Mouse (Mus musculus): ENCODE measurements at regions not wholly inside any gene's neighbourhood (a gene's known extent, or its start where the extent isn't known, plus 50 kb on each side); places are given as distances from the start of the nearest gene placed in this dataset.
"Not testable (repeated sequence)": the region's sequence is repeated elsewhere in the genome, so short reads cannot be mapped to it uniquely, and the experiment has no call there.

- ATAC-seq (replicated peaks; ENCODE audit: low FRiP score), result no peak
Measured at GRCm38 (mm10) chr3:22007736-22008135, 68.7 kb upstream of the Tbl1xr1 start.

GRCm38 (mm10) chr3:22008432-22008831 is 68.0 kb upstream of the Tbl1xr1 start:
- WGBS, result 89% methylated on average over 5 of the region's 5 CpGs
- no peak overlapping the region for H3K9ac ChIP-seq (ENCODE audit: low read length)
- H3K9me3 ChIP-seq (ENCODE audit: control insufficient read depth, low read length), result no peaks in the 10 kb centered on the region
- H3K4me2 ChIP-seq (ENCODE audit: low read depth, low read length, severe bottlenecking), result no peak overlapping the region
- H3K27me3 ChIP-seq (ENCODE audit: control insufficient read depth, insufficient read depth, low read length), result no peaks in the 10 kb centered on the region
- H3K4me3 ChIP-seq (ENCODE audit: low read depth, low read length), result no peak overlapping the region
- no peaks in the 10 kb centered on the region for H3K36me3 ChIP-seq (ENCODE audit: control insufficient read depth, insufficient read depth, low read length)
- no peaks in the 10 kb centered on the region for H3K4me1 ChIP-seq (replicated peaks; ENCODE audit: control insufficient read depth, insufficient read depth, low read length)
- ATAC-seq (replicated peaks; ENCODE audit: low FRiP score), result no peak
- H3K27ac ChIP-seq (ENCODE audit: low read depth, low read length), result no peak overlapping the region
- DNase-seq (ENCODE audit: low spot score), result no peak

More at GRCm38 (mm10) chr3:22007736-22008135, 68.7 kb upstream of the Tbl1xr1 start:
- no peak for DNase-seq (ENCODE audit: low spot score)
- Histone ChIP-seq H3K4me2 (ENCODE audit: low read depth, low read length, severe bottlenecking) (no peak overlapping the region), H3K36me3 (ENCODE audit: control insufficient read depth, insufficient read depth, low read length) (no peaks in the 10 kb centered on the region), H3K9me3 (ENCODE audit: control insufficient read depth, low read length) (no peaks in the 10 kb centered on the region), H3K4me3 (ENCODE audit: low read depth, low read length) (no peak overlapping the region), H3K9ac (ENCODE audit: low read length) (no peak overlapping the region), H3K27ac (ENCODE audit: low read depth, low read length) (no peak overlapping the region), H3K4me1 (replicated peaks; ENCODE audit: control insufficient read depth, insufficient read depth, low read length) (no peaks in the 10 kb centered on the region), H3K27me3 (ENCODE audit: control insufficient read depth, insufficient read depth, low read length) (no peaks in the 10 kb centered on the region)
- 84% methylated on average over 5 of the region's 5 CpGs for WGBS

GRCm38 (mm10) chr3:22009898-22010699 is 66.4 kb upstream of the Tbl1xr1 start:
- no peaks in the 10 kb centered on the region for H3K9me3 ChIP-seq (ENCODE audit: control insufficient read depth, low read length)
- H3K9ac ChIP-seq (ENCODE audit: low read length), result no peak overlapping the region
- 87% methylated on average over 2 of the region's 2 CpGs for WGBS
- H3K4me3 ChIP-seq (ENCODE audit: low read depth, low read length), result no peak overlapping the region
- ATAC-seq (replicated peaks; ENCODE audit: low FRiP score) (no peak), DNase-seq (ENCODE audit: low spot score) (no peak)
- no peak overlapping the region for H3K4me2 ChIP-seq (ENCODE audit: low read depth, low read length, severe bottlenecking)
- no peak overlapping the region for H3K27ac ChIP-seq (ENCODE audit: low read depth, low read length)
- H3K4me1 ChIP-seq (replicated peaks; ENCODE audit: control insufficient read depth, insufficient read depth, low read length), result no peaks in the 10 kb centered on the region
- no peaks in the 10 kb centered on the region for H3K36me3 ChIP-seq (ENCODE audit: control insufficient read depth, insufficient read depth, low read length)
- H3K27me3 ChIP-seq (ENCODE audit: control insufficient read depth, insufficient read depth, low read length), result no peaks in the 10 kb centered on the region

- H3K4me3 ChIP-seq (ENCODE audit: low read depth, low read length); ATAC-seq (replicated peaks; ENCODE audit: low FRiP score); H3K27ac ChIP-seq (ENCODE audit: low read depth, low read length); H3K9me3 ChIP-seq (ENCODE audit: control insufficient read depth, low read length); H3K27me3 ChIP-seq (ENCODE audit: control insufficient read depth, insufficient read depth, low read length); H3K36me3 ChIP-seq (ENCODE audit: control insufficient read depth, insufficient read depth, low read length); H3K4me2 ChIP-seq (ENCODE audit: low read depth, low read length, severe bottlenecking); H3K9ac ChIP-seq (ENCODE audit: low read length); DNase-seq (ENCODE audit: low spot score); H3K4me1 ChIP-seq (replicated peaks; ENCODE audit: control insufficient read depth, insufficient read depth, low read length): not testable (repeated sequence)
Measured at GRCm38 (mm10) chr3:22010700-22010991, 65.8 kb upstream of the Tbl1xr1 start.

GRCm38 (mm10) chr3:22021360-22021935 is 55.0 kb upstream of the Tbl1xr1 start:
- no peak overlapping the region for H3K27ac ChIP-seq (ENCODE audit: low read depth, low read length)
- DNase-seq (ENCODE audit: low spot score) (no peak), ATAC-seq (replicated peaks; ENCODE audit: low FRiP score) (no peak)
- H3K4me1 ChIP-seq (replicated peaks; ENCODE audit: control insufficient read depth, insufficient read depth, low read length), result no peaks in the 10 kb centered on the region
- H3K4me3 ChIP-seq (ENCODE audit: low read depth, low read length), result no peak overlapping the region
- 90% methylated on average over 3 of the region's 3 CpGs for WGBS
- no peak overlapping the region for H3K9ac ChIP-seq (ENCODE audit: low read length)
- H3K4me2 ChIP-seq (ENCODE audit: low read depth, low read length, severe bottlenecking), result no peak overlapping the region
- H3K36me3 ChIP-seq (ENCODE audit: control insufficient read depth, insufficient read depth, low read length), result no peaks in the 10 kb centered on the region
- no peaks in the 10 kb centered on the region for H3K27me3 ChIP-seq (ENCODE audit: control insufficient read depth, insufficient read depth, low read length)
- no peaks in the 10 kb centered on the region for H3K9me3 ChIP-seq (ENCODE audit: control insufficient read depth, low read length)

- WGBS, result 72% methylated on average over 2 of the region's 2 CpGs
- Histone ChIP-seq H3K27ac (ENCODE audit: low read depth, low read length) (no peak overlapping the region), H3K4me2 (ENCODE audit: low read depth, low read length, severe bottlenecking) (no peak overlapping the region), H3K27me3 (ENCODE audit: control insufficient read depth, insufficient read depth, low read length) (no peaks in the 10 kb centered on the region), H3K9ac (ENCODE audit: low read length) (no peak overlapping the region), H3K4me1 (replicated peaks; ENCODE audit: control insufficient read depth, insufficient read depth, low read length) (no peaks in the 10 kb centered on the region), H3K9me3 (ENCODE audit: control insufficient read depth, low read length) (no peaks in the 10 kb centered on the region), H3K36me3 (ENCODE audit: control insufficient read depth, insufficient read depth, low read length) (no peaks in the 10 kb centered on the region), H3K4me3 (ENCODE audit: low read depth, low read length) (no peak overlapping the region)
- ATAC-seq (replicated peaks; ENCODE audit: low FRiP score) (no peak), DNase-seq (ENCODE audit: low spot score) (no peak)
Measured at GRCm38 (mm10) chr3:22022418-22022817, 54.0 kb upstream of the Tbl1xr1 start.

- H3K9me3 ChIP-seq (ENCODE audit: control insufficient read depth, low read length), result no peaks in the 10 kb centered on the region
- H3K4me2 ChIP-seq (ENCODE audit: low read depth, low read length, severe bottlenecking), result no peak overlapping the region
- H3K4me3 ChIP-seq (ENCODE audit: low read depth, low read length), result no peak overlapping the region
- no peak for DNase-seq (ENCODE audit: low spot score)
- H3K9ac ChIP-seq (ENCODE audit: low read length), result no peak overlapping the region
- H3K27me3 ChIP-seq (ENCODE audit: control insufficient read depth, insufficient read depth, low read length), result no peaks in the 10 kb centered on the region
- H3K4me1 ChIP-seq (replicated peaks; ENCODE audit: control insufficient read depth, insufficient read depth, low read length), result no peaks in the 10 kb centered on the region
- 60% methylated on average over 6 of the region's 6 CpGs for WGBS
- no peak overlapping the region for H3K27ac ChIP-seq (ENCODE audit: low read depth, low read length)
- H3K36me3 ChIP-seq (ENCODE audit: control insufficient read depth, insufficient read depth, low read length), result no peaks in the 10 kb centered on the region
- no peak for ATAC-seq (replicated peaks; ENCODE audit: low FRiP score)
Measured at GRCm38 (mm10) chr3:22023049-22023448, 53.4 kb upstream of the Tbl1xr1 start.

GRCm38 (mm10) chr3:22023551-22023950 is 52.9 kb upstream of the Tbl1xr1 start:
- WGBS, result 70% methylated on average over 5 of the region's 5 CpGs
- DNase-seq (ENCODE audit: low spot score), result no peak
- ATAC-seq (replicated peaks; ENCODE audit: low FRiP score), result no peak
- Histone ChIP-seq H3K9me3 (ENCODE audit: control insufficient read depth, low read length) (no peaks in the 10 kb centered on the region), H3K27me3 (ENCODE audit: control insufficient read depth, insufficient read depth, low read length) (no peaks in the 10 kb centered on the region), H3K4me3 (ENCODE audit: low read depth, low read length) (no peak overlapping the region), H3K4me2 (ENCODE audit: low read depth, low read length, severe bottlenecking) (no peak overlapping the region), H3K27ac (ENCODE audit: low read depth, low read length) (no peak overlapping the region), H3K36me3 (ENCODE audit: control insufficient read depth, insufficient read depth, low read length) (no peaks in the 10 kb centered on the region), H3K4me1 (replicated peaks; ENCODE audit: control insufficient read depth, insufficient read depth, low read length) (no peaks in the 10 kb centered on the region), H3K9ac (ENCODE audit: low read length) (no peak overlapping the region)

- no peaks in the 10 kb centered on the region for H3K4me1 ChIP-seq (replicated peaks; ENCODE audit: control insufficient read depth, insufficient read depth, low read length)
- no peak for ATAC-seq (replicated peaks; ENCODE audit: low FRiP score)
- no peaks in the 10 kb centered on the region for H3K27me3 ChIP-seq (ENCODE audit: control insufficient read depth, insufficient read depth, low read length)
Measured at GRCm38 (mm10) chr3:22024200-22024599, 52.3 kb upstream of the Tbl1xr1 start.

More at GRCm38 (mm10) chr3:22024200-22024599, 52.3 kb upstream of the Tbl1xr1 start:
- 25% methylated on average over 6 of the region's 6 CpGs for WGBS
- Histone ChIP-seq H3K9ac (ENCODE audit: low read length) (no peak overlapping the region), H3K4me2 (ENCODE audit: low read depth, low read length, severe bottlenecking) (no peak overlapping the region), H3K27ac (ENCODE audit: low read depth, low read length) (no peak overlapping the region), H3K36me3 (ENCODE audit: control insufficient read depth, insufficient read depth, low read length) (no peaks in the 10 kb centered on the region), H3K4me3 (ENCODE audit: low read depth, low read length) (no peak overlapping the region), H3K9me3 (ENCODE audit: control insufficient read depth, low read length) (no peaks in the 10 kb centered on the region)
- DNase-seq (ENCODE audit: low spot score), result no peak

Data from forebrain, embryonic 11.5 days (tissue).